Mouse (Mus musculus) myocyte (in vitro differentiated cells): ENCODE measurements around the gene Fgd3.

ENCODE experiments used
- CEBPB ChIP-seq: IDR thresholded peaks from 2 replicates; pipeline ENCODE4 v1.6.1; 2011; ENCODE audit warnings: mild to moderate bottlenecking, moderate library complexity; ENCODE audit not compliant: poor library complexity, insufficient read depth, severe bottlenecking
- E2F4 ChIP-seq: IDR thresholded peaks from one replicate; pipeline ENCODE4 v1.6.1; 2011; ENCODE audit warnings: mild to moderate bottlenecking, control low read depth, moderate library complexity; ENCODE audit not compliant: insufficient read depth
- MAX ChIP-seq: IDR thresholded peaks from one replicate; pipeline ENCODE4 v1.6.1; 2011; ENCODE audit warnings: low read depth, mild to moderate bottlenecking, control low read depth
- MYOD1 ChIP-seq, 3 experiments: IDR thresholded peaks; one replicate each; pipeline ENCODE4 v1.6.1; 2011; ENCODE audit warnings: control low read depth in 2 of 3, low read depth in 2 of 3, mild to moderate bottlenecking in 2 of 3, moderate library complexity in 1 of 3; ENCODE audit not compliant: insufficient read length in 2 of 3, control insufficient read depth in 1 of 3
- MYOG ChIP-seq, 3 experiments: IDR thresholded peaks; one replicate each; pipeline ENCODE4 v1.6.1; 2011; ENCODE audit warnings: control low read depth in 2 of 3, low read depth in 2 of 3, mild to moderate bottlenecking in 2 of 3; ENCODE audit not compliant: insufficient read length in 2 of 3, control insufficient read depth in 1 of 3, insufficient read depth in 1 of 3
- POLR2A ChIP-seq: IDR thresholded peaks from one replicate; pipeline ENCODE4 v1.6.1; 2011; ENCODE audit warnings: low read depth, mild to moderate bottlenecking, control low read depth, moderate library complexity; ENCODE audit not compliant: insufficient read length
- POLR2AphosphoS2 ChIP-seq: IDR thresholded peaks from one replicate; pipeline ENCODE4 v1.6.1; 2011; ENCODE audit warnings: low read depth, control low read depth; ENCODE audit not compliant: insufficient read length
- REST ChIP-seq: IDR thresholded peaks from one replicate; pipeline ENCODE4 v1.6.1; 2011; ENCODE audit warnings: mild to moderate bottlenecking, control low read depth, moderate library complexity; ENCODE audit not compliant: insufficient read depth, insufficient read length
- SRF ChIP-seq: IDR thresholded peaks from one replicate; pipeline ENCODE4 v1.6.1; 2011; ENCODE audit warnings: low read depth; ENCODE audit not compliant: control insufficient read depth, insufficient read length
- TCF12 ChIP-seq: IDR thresholded peaks from one replicate; pipeline ENCODE4 v1.6.1; 2011; ENCODE audit warnings: mild to moderate bottlenecking, control low read depth; ENCODE audit not compliant: poor library complexity, insufficient read depth, severe bottlenecking
- TCF3 ChIP-seq: IDR thresholded peaks from one replicate; pipeline ENCODE4 v1.6.1; 2011; ENCODE audit warnings: low read depth, control low read depth; ENCODE audit not compliant: insufficient read length
- USF1 ChIP-seq: IDR thresholded peaks from one replicate; pipeline ENCODE4 v1.6.1; 2011; ENCODE audit warnings: low read depth, mild to moderate bottlenecking, control low read depth, moderate library complexity

GRCm38 (mm10) chr13:49360906-49361406, 40.8 kb upstream of the Fgd3 start:
- peak; percentile 35 for TF ChIP-seq POLR2A
- TF ChIP-seq MAX, result no peak
- no peak for TF ChIP-seq REST
- peak; percentile 32 to 63 (median 62) for TF ChIP-seq MYOD1 (IDR thresholded peaks at IDR 0.05; ENCODE audit: control insufficient read depth in 1 of 3, insufficient read length in 2 of 3, low read depth in 2 of 3)
- TF ChIP-seq SRF, result no peak
- no peak for TF ChIP-seq TCF12
- no peak for TF ChIP-seq E2F4
- no peak for TF ChIP-seq USF1
- peak in 2 of 3 experiments; percentile 39 to 83 for TF ChIP-seq MYOG (IDR thresholded peaks at IDR 0.05; ENCODE audit: control insufficient read depth in 1 of 3, insufficient read depth in 1 of 3, insufficient read length in 2 of 3, low read depth in 2 of 3)
- no peak for TF ChIP-seq TCF3
- TF ChIP-seq POLR2AphosphoS2, result no peak
- peak; percentile 70; the same call in 1 of the 2 replicates for TF ChIP-seq CEBPB
